ENCODE assay signal across 17 mouse cellular contexts in genomic region chrX:70466897-70467296, GRCm38 (mm10).
"Had no signal": no experiment of that assay in that cellular context is flagged by ENCODE, and none has a peak within 500 bp of the region (broad histone marks: within the 10 kb centered on the region; RNA-seq: fewer than 3 reads in every experiment).

No protein-coding gene starts in this region.

- H3K4me3 ChIP-seq: liver, embryonic 15.5 days; lung, embryonic 15.5 days; megakaryocyte, embryonic 14.5 days; midbrain, embryonic 13.5 days; midbrain, embryonic 15.5 days; neural tube, embryonic 12.5 days; stomach, embryonic 15.5 days had no signal

- DNase-seq: lung, adult 2 months; lung, postnatal 14 days; lung, postnatal 36 days; right cerebral cortex, postnatal 14 days; thymus, adult 2 months; thymus, postnatal 25 days had no signal

- ATAC-seq: lung, postnatal 0 days; midbrain, embryonic 13.5 days; midbrain, embryonic 15.5 days had no signal

- H3K9me3 ChIP-seq: liver, embryonic 15.5 days; lung, embryonic 15.5 days; megakaryocyte, embryonic 14.5 days; midbrain, embryonic 13.5 days; midbrain, embryonic 15.5 days; neural tube, embryonic 12.5 days; stomach, embryonic 15.5 days had no signal

- H3K27me3 ChIP-seq: liver, embryonic 15.5 days; lung, embryonic 15.5 days; midbrain, embryonic 13.5 days; midbrain, embryonic 15.5 days; neural tube, embryonic 12.5 days; stomach, embryonic 15.5 days had no signal

- H3K4me1 ChIP-seq: liver, embryonic 15.5 days; lung, embryonic 15.5 days; megakaryocyte, embryonic 14.5 days; midbrain, embryonic 13.5 days; midbrain, embryonic 15.5 days; neural tube, embryonic 12.5 days; stomach, embryonic 15.5 days had no signal

- H3K27ac ChIP-seq: liver, embryonic 15.5 days; lung, embryonic 15.5 days; macrophage; midbrain, embryonic 13.5 days; midbrain, embryonic 15.5 days; neural tube, embryonic 12.5 days; stomach, embryonic 15.5 days; stomach, postnatal 0 days had no signal

- H3K9ac ChIP-seq: liver, embryonic 15.5 days; lung, embryonic 15.5 days; midbrain, embryonic 13.5 days; midbrain, embryonic 15.5 days; neural tube, embryonic 12.5 days; stomach, embryonic 15.5 days had no signal

- H3K36me3 ChIP-seq: liver, embryonic 15.5 days; lung, embryonic 15.5 days; midbrain, embryonic 15.5 days; neural tube, embryonic 12.5 days; stomach, embryonic 15.5 days had no signal

- H3K4me2 ChIP-seq: liver, embryonic 15.5 days; lung, embryonic 15.5 days; midbrain, embryonic 11.5 days; midbrain, embryonic 13.5 days; midbrain, embryonic 15.5 days; neural tube, embryonic 12.5 days; stomach, embryonic 15.5 days had no signal
